Mouse (Mus musculus) layer of hippocampus, adult 6 months (tissue): ENCODE data around the gene Olfr1066. TPM values are rescaled to one million over a fixed set of nuclear protein-coding genes. Genes with fewer than 3 reads are reported as not detected.

Experiments used
- long read RNA-seq, 2 experiments: library from polyadenylated mRNA; unstranded; transcript quantifications; one replicate each; pipeline ENCODE4 v2.0.0; 2019 to 2020
- polyA plus RNA-seq: library from polyadenylated mRNA; unstranded; fragments of <200 nt; fragmentation: Nextera tagmentation; gene quantifications from 2 replicates; pipeline ENCODE4 v1.2.3, GENCODE M21; 2021

The Olfr1066 gene
- not detected in 2 replicates for polyA plus RNA-seq
- long read RNA-seq, experiment 1, result 0 reads
- long read RNA-seq, experiment 2, result 0 reads

DNA sequence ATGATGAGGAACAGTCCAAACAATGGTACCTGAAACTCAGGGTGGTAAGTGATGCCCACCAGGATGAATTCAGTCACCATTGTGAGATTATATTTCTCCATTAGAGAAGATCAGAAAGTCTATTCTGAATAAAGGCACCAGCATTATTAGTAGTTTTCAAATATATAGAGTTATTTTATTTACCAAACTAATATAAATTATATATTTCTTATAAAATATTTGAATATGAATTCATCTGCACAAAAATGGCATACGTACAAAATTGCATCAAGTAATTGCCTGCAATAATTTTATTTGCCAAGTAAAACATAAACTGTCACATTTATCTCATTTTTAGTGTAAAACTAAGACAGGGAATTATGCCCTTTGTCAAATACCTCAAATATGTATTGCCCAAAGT lies at the start of gene Olfr1066:
Gene Olfr1066 (minus strand): TSS at position 101 of the 400 bp plus-strand sequence.

DNA sequence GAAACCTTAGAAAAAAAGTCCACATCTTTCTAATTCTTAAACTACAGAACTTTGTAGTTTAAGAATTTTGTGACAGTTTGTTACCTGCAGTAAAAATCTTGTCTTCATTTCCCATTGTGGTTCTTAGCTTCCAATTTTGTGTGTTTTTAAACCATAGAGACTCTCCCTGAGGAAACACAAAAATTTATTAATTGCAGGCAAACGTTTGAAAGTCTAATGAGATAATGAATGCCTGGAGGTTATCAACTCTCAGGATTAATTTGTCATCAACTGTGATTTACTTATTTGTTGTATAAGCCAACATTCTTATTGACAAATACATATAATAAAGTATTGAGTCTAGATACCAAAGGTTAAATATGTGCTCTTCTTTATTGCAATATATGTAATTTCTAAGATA lies 31.2 kb upstream of the Olfr1066 start, which contains the start of gene Olfr228:
Gene Olfr228 (minus strand): TSS at position 101 of the 400 bp plus-strand sequence.

GRCm38 (mm10) chr2:86450491-86450890 lies 5.6 kb downstream of the Olfr1066 start, which contains the start of gene Olfr1065:
Gene Olfr1065, minus strand, starts transcription at chr2:86450591.

GRCm38 (mm10) chr2:86426649-86427048 lies 29.4 kb downstream of the Olfr1066 start, which contains the start of gene Olfr1062:
Gene Olfr1062, minus strand, starts transcription at chr2:86426749.

DNA sequence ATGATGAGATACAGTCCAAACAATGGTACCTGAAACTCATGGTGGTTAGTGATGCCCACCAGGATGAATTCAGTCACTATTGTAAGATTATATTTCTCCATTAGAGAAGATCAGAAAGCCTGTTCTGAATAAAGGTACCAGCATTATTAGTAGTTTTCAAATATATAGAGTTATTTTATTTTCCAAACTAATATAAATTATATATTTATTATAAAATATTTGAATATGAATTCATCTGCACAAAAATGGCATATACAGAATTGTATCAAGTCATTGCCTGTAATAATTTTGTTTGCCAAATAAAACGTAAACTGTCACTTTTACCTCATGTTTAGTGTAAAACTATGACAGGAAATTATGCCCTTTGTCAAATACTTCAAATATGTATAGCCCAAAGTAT lies 42.1 kb downstream of the Olfr1066 start, which contains the start of gene Olfr1061:
Gene Olfr1061 (minus strand): TSS at position 101 of the 400 bp plus-strand sequence.

Other genes starting within 250 kb of the Olfr1066 start
- gene Olfr1046, start 237.0 kb downstream of the Olfr1066 start, polyA plus RNA-seq, result not detected in 2 replicates
- not detected in 2 replicates for gene Olfr1047, start 224.9 kb downstream of the Olfr1066 start, polyA plus RNA-seq
- not detected in 2 replicates for gene Olfr1048, start 216.0 kb downstream of the Olfr1066 start, polyA plus RNA-seq
- gene Olfr1049, start 197.9 kb downstream of the Olfr1066 start, polyA plus RNA-seq, result not detected in 2 replicates
- not detected in 2 replicates for gene Olfr1051, start 177.2 kb downstream of the Olfr1066 start, polyA plus RNA-seq
- gene Olfr1052, start 163.8 kb downstream of the Olfr1066 start, polyA plus RNA-seq, result not detected in 2 replicates
- not detected in 2 replicates for gene Olfr1053, start 141.0 kb downstream of the Olfr1066 start, polyA plus RNA-seq
- gene Olfr1054, start 120.8 kb downstream of the Olfr1066 start, polyA plus RNA-seq, result not detected in 2 replicates
- not detected in 2 replicates for gene Olfr1055, start 106.0 kb downstream of the Olfr1066 start, polyA plus RNA-seq
- not detected in 2 replicates for gene Olfr1056, start 93.8 kb downstream of the Olfr1066 start, polyA plus RNA-seq
- not detected in 2 replicates for gene Olfr1057, start 77.9 kb downstream of the Olfr1066 start, polyA plus RNA-seq
- gene Olfr1058, start 67.7 kb downstream of the Olfr1066 start, polyA plus RNA-seq, result not detected in 2 replicates
- not detected in 2 replicates for gene Olfr1061, start 42.2 kb downstream of the Olfr1066 start, polyA plus RNA-seq
- gene Olfr1062, start 29.5 kb downstream of the Olfr1066 start, polyA plus RNA-seq, result not detected in 2 replicates
- not detected in 2 replicates for gene Olfr1065, start 5.7 kb downstream of the Olfr1066 start, polyA plus RNA-seq
- not detected in 2 replicates for gene Olfr228, start 31.1 kb upstream of the Olfr1066 start, polyA plus RNA-seq
- gene Olfr1076, start 52.2 kb upstream of the Olfr1066 start, polyA plus RNA-seq, result not detected in 2 replicates
- not detected in 2 replicates for gene Olfr1079, start 86.2 kb upstream of the Olfr1066 start, polyA plus RNA-seq
- not detected in 2 replicates for gene Olfr1080, start 102.0 kb upstream of the Olfr1066 start, polyA plus RNA-seq
- gene Olfr1082, start 142.7 kb upstream of the Olfr1066 start, polyA plus RNA-seq, result not detected in 2 replicates
- not detected in 2 replicates for gene Olfr1084, start 183.5 kb upstream of the Olfr1066 start, polyA plus RNA-seq
- not detected in 2 replicates for gene Olfr1085, start 205.8 kb upstream of the Olfr1066 start, polyA plus RNA-seq
- not detected in 2 replicates for gene Olfr1086, start 223.8 kb upstream of the Olfr1066 start, polyA plus RNA-seq
- not detected in 2 replicates for gene Olfr1087, start 242.1 kb upstream of the Olfr1066 start, polyA plus RNA-seq